Mouse (Mus musculus) testis, adult 2 months (tissue): Measurements from ENCODE around the gene Cc2d2b.

ENCODE experiments used
- CTCF ChIP-seq: fragments of 200-500 bp; IDR thresholded peaks from 2 replicates; pipeline ENCODE4 v1.5.1; 2012; ENCODE audit warnings: low read depth, mild to moderate bottlenecking, inconsistent platforms, low read length, moderate library complexity; ENCODE audit not compliant: control insufficient read depth, insufficient read depth, insufficient replicate concordance
- POLR2A ChIP-seq: fragments of 200-500 bp; IDR thresholded peaks from 2 replicates; pipeline ENCODE4 v1.6.1; 2012; ENCODE audit warnings: low read depth, mild to moderate bottlenecking, inconsistent platforms, low read length, moderate library complexity; ENCODE audit not compliant: control insufficient read depth

- TF ChIP-seq CTCF (no peak), POLR2A (no peak)
These were observed 48.7 kb upstream of the Cc2d2b start for GRCm38 (mm10) chr19:40699816-40700215.
